Mouse (Mus musculus): ENCODE data around the gene Foxp4. TPM values are rescaled to one million over a fixed set of nuclear protein-coding genes. Genes with fewer than 3 reads are reported as not detected.
A peak's percentile ranks its signal among the peaks of the same experiment; 100 is the strongest.

Foxp4 gene
- total RNA-seq, 2 experiments from 2014 or later = 12.2 to 13.6 TPM

- no peak for DNase-seq
- intact Hi-C loops (cut with DNase I) = no loop called here
These were observed 22.7 kb downstream of the Foxp4 start for GRCm38 (mm10) chr17:47901782-47902181.

- no peak for DNase-seq
- intact Hi-C loops (cut with DNase I) = no loop called here
These were observed 23.7 kb downstream of the Foxp4 start for GRCm38 (mm10) chr17:47900716-47901115.

GRCm38 (mm10) chr17:47899156-47899555 is 25.3 kb downstream of the Foxp4 start:
- no peak for DNase-seq
- intact Hi-C loops (cut with DNase I) = no loop called here

- DNase-seq = peak; percentile 72 to 77
- intact Hi-C loops (cut with DNase I) = no loop called here
These were observed 26.3 kb downstream of the Foxp4 start for GRCm38 (mm10) chr17:47897956-47898752.

- intact Hi-C loops (cut with DNase I) = no loop called here
These were observed 34.7 kb downstream of the Foxp4 start for GRCm38 (mm10) chr17:47889727-47890126.

GRCm38 (mm10) chr17:47889267-47889666 is 35.2 kb downstream of the Foxp4 start:
- DNase-seq = no peak
- intact Hi-C loops (cut with DNase I) = no loop called here

More at GRCm38 (mm10) chr17:47889727-47890126, 34.7 kb downstream of the Foxp4 start:
- no peak for DNase-seq

GRCm38 (mm10) chr17:47888641-47889040 is 35.8 kb downstream of the Foxp4 start:
- DNase-seq = no peak
- intact Hi-C loops (cut with DNase I) = no loop called here

GRCm38 (mm10) chr17:47888155-47888455 is 36.3 kb downstream of the Foxp4 start:
- intact Hi-C loops (cut with DNase I) = no loop called here
- DNase-seq = no peak

- intact Hi-C loops (cut with DNase I) = no loop called here
- DNase-seq = peak in 1 of 2 experiments; percentile 27
These were observed 36.9 kb downstream of the Foxp4 start for GRCm38 (mm10) chr17:47887381-47888154.

- no peak for DNase-seq
- intact Hi-C loops (cut with DNase I) = no loop called here
These were observed 41.3 kb downstream of the Foxp4 start for GRCm38 (mm10) chr17:47883099-47883498.

GRCm38 (mm10) chr17:47881330-47881729 is 43.1 kb downstream of the Foxp4 start:
- intact Hi-C loops (cut with DNase I) = no loop called here
- DNase-seq = no peak

GRCm38 (mm10) chr17:47879207-47879606 is 45.2 kb downstream of the Foxp4 start:
- intact Hi-C loops (cut with DNase I) = loop anchor here (5.0 kb wide), 1 partner anchor 43 kb away; the partner anchor contains the start of gene Foxp4
- DNase-seq = no peak

- intact Hi-C loops (cut with DNase I) = loop anchor here (5.0 kb wide), 1 partner anchor 44 kb away; the partner anchor contains the start of gene Foxp4
- DNase-seq = peak; percentile 43 to 48
These were observed 45.9 kb downstream of the Foxp4 start for GRCm38 (mm10) chr17:47878378-47879089.

GRCm38 (mm10) chr17:47877715-47878377 is 46.6 kb downstream of the Foxp4 start:
- intact Hi-C loops (cut with DNase I) = loop anchor here (5.0 kb wide), 1 partner anchor 44 kb away; the partner anchor contains the start of gene Foxp4
- no peak for DNase-seq

- no peak for DNase-seq
- intact Hi-C loops (cut with DNase I) = loop anchor here (5.0 kb wide), 1 partner anchor 45 kb away; the partner anchor contains the start of gene Foxp4
These were observed 47.4 kb downstream of the Foxp4 start for GRCm38 (mm10) chr17:47876776-47877714.

- peak; percentile 82 to 88 for DNase-seq
- intact Hi-C loops (cut with DNase I) = loop anchor here (1.0 to 2.0 kb wide), 2 partner anchors 171 to 228 kb away; no protein-coding TSS in a partner anchor
These were observed 51.1 kb downstream of the Foxp4 start for GRCm38 (mm10) chr17:47873341-47873791.

GRCm38 (mm10) chr17:47872311-47873011 is 52.0 kb downstream of the Foxp4 start:
- intact Hi-C loops (cut with DNase I) = loop anchor here (1.0 to 2.0 kb wide), 2 partner anchors 172 to 229 kb away; no protein-coding TSS in a partner anchor
- no peak for DNase-seq

GRCm38 (mm10) chr17:47869874-47870273 is 54.6 kb downstream of the Foxp4 start:
- intact Hi-C loops (cut with DNase I) = no loop called here
- no peak for DNase-seq
